Mouse (Mus musculus): ENCODE results near the gene Pip5k1b.

DNA sequence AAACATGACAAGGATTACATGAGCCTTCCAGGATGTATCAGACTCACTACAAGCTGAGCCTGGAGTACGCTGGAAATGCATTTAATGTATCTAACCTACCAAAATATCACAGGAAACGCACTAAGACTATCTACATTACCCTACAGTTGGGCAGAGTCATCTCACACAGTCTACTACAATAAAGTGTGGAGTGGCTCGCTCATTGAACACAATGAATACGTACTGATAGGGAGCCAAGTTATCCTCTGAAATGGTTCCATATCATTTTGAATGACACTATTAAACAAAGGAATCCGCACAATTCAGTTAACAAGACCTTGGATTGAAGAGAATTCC is 28.1 kb downstream of the Pip5k1b start:
- TF ChIP-seq ZNF384 (IDR thresholded peaks at IDR 0.05; ENCODE audit: low read depth, low read length), result no peak
- no peak for TF ChIP-seq ZC3H11A (IDR thresholded peaks at IDR 0.05; ENCODE audit: borderline replicate concordance, low read depth, low read length)
- no peak for TF ChIP-seq CHD2 (IDR thresholded peaks at IDR 0.05; ENCODE audit: low read depth, low read length)
